Mouse (Mus musculus): ENCODE results near the gene Plcg2. TPM values are rescaled to one million over a fixed set of nuclear protein-coding genes. Genes with fewer than 3 reads are reported as not detected.

The Plcg2 gene
- polyA plus RNA-seq, 1 experiment, result 12.5 TPM

- Histone ChIP-seq H3K4me1 (ENCODE audit: control insufficient read depth, insufficient read depth, low read length) (peaks cover 3% of the 10 kb centered on the region; the same call in 1 of the 2 replicates), H3K27me3 (replicated peaks; ENCODE audit: control insufficient read depth, insufficient read depth, low read length) (no peaks in the 10 kb centered on the region), H3K36me3 (ENCODE audit: control insufficient read depth, insufficient read depth, low read length) (no peaks in the 10 kb centered on the region), H3K4me3 (ENCODE audit: insufficient read depth, low read depth, low read length) (no peak overlapping the region), H3K27ac (ENCODE audit: insufficient read depth, low read depth, low read length) (no peak overlapping the region)
- WGBS, result 85% methylated on average over 3 of the region's 3 CpGs
- TF ChIP-seq POLR2A (IDR thresholded peaks at IDR 0.05; ENCODE audit: low read depth, low read length) (no peak), CTCF (conservative IDR thresholded peaks at IDR 0.05; ENCODE audit: insufficient read depth, insufficient read length, low read depth, low read length) (no peak)
- DNase-seq, result no peak
Measured at GRCm38 (mm10) chr8:117672558-117672957, 174.5 kb downstream of the Plcg2 start.

DNA sequence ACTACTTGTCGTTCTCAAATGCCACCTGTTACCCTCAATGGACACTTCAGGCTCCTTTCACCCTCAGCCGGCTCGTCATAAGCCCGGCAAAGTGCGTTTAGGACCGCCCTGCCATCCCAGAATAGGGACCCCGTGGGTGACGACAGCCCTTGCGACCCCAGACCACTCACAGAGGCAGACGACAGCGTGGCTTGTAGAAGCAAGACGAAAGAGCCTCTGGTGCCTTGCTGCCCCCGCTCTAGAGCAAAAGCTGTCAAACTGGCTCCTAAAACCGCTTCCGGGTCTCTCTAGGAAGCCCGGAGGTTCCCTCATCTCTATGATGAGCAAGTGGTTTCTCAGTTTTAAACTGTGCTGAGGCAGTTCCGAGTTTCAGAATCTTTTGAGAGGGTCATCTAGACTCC, 175.3 kb downstream of the Plcg2 start, which contains the start of gene Sdr42e1:
TSS of gene Sdr42e1 (minus strand) at position 260 of the 401 bp plus-strand sequence.
- Histone ChIP-seq H3K27ac (ENCODE audit: insufficient read depth, low read depth, low read length) (no peak within 1 kb of the TSS), H3K4me3 (ENCODE audit: insufficient read depth, low read depth, low read length) (peak within 1 kb of the TSS; percentile 96), H3K36me3 (ENCODE audit: control insufficient read depth, insufficient read depth, low read length) (no peaks in the 10 kb centered on the region), H3K4me1 (ENCODE audit: control insufficient read depth, insufficient read depth, low read length) (peaks cover 3% of the 10 kb centered on the region; the same call in 1 of the 2 replicates), H3K27me3 (replicated peaks; ENCODE audit: control insufficient read depth, insufficient read depth, low read length) (no peaks in the 10 kb centered on the region)
- 8% methylated on average over 17 of the region's 17 CpGs for WGBS
- no peak for TF ChIP-seq POLR2A (IDR thresholded peaks at IDR 0.05; ENCODE audit: low read depth, low read length)
- TF ChIP-seq CTCF (conservative IDR thresholded peaks at IDR 0.05; ENCODE audit: insufficient read depth, insufficient read length, low read depth, low read length), result no peak
- DNase-seq, result peak; percentile 51

- Histone ChIP-seq H3K27me3 (replicated peaks; ENCODE audit: control insufficient read depth, insufficient read depth, low read length) (no peaks in the 10 kb centered on the region), H3K27ac (ENCODE audit: insufficient read depth, low read depth, low read length) (no peak overlapping the region), H3K4me3 (ENCODE audit: insufficient read depth, low read depth, low read length) (no peak overlapping the region), H3K36me3 (ENCODE audit: control insufficient read depth, insufficient read depth, low read length) (no peaks in the 10 kb centered on the region), H3K4me1 (ENCODE audit: control insufficient read depth, insufficient read depth, low read length) (peaks cover 3% of the 10 kb centered on the region; the same call in 1 of the 2 replicates)
- DNase-seq, result no peak
- TF ChIP-seq POLR2A (IDR thresholded peaks at IDR 0.05; ENCODE audit: low read depth, low read length) (no peak), CTCF (conservative IDR thresholded peaks at IDR 0.05; ENCODE audit: insufficient read depth, insufficient read length, low read depth, low read length) (no peak)
- 82% methylated on average over 5 of the region's 5 CpGs for WGBS
Measured at GRCm38 (mm10) chr8:117675171-117675570, 177.1 kb downstream of the Plcg2 start.

- DNase-seq, result no peak
- no peaks in the 10 kb centered on the region for H3K36me3 ChIP-seq (ENCODE audit: control insufficient read depth, insufficient read depth, low read length)
- no peaks in the 10 kb centered on the region for H3K27me3 ChIP-seq (replicated peaks; ENCODE audit: control insufficient read depth, insufficient read depth, low read length)
- no peak overlapping the region for H3K4me3 ChIP-seq (ENCODE audit: insufficient read depth, low read depth, low read length)
- WGBS, result 77% methylated on average over 9 of the region's 9 CpGs
- TF ChIP-seq POLR2A (IDR thresholded peaks at IDR 0.05; ENCODE audit: low read depth, low read length), result no peak
- TF ChIP-seq CTCF (conservative IDR thresholded peaks at IDR 0.05; ENCODE audit: insufficient read depth, insufficient read length, low read depth, low read length), result no peak
- peaks cover 3% of the 10 kb centered on the region; the same call in 1 of the 2 replicates for H3K4me1 ChIP-seq (ENCODE audit: control insufficient read depth, insufficient read depth, low read length)
- no peak overlapping the region for H3K27ac ChIP-seq (ENCODE audit: insufficient read depth, low read depth, low read length)
Measured at GRCm38 (mm10) chr8:117676460-117676859, 178.4 kb downstream of the Plcg2 start.

GRCm38 (mm10) chr8:117677011-117677410, 178.9 kb downstream of the Plcg2 start:
- H3K27me3 ChIP-seq (replicated peaks; ENCODE audit: control insufficient read depth, insufficient read depth, low read length), result no peaks in the 10 kb centered on the region
- H3K4me3 ChIP-seq (ENCODE audit: insufficient read depth, low read depth, low read length), result no peak overlapping the region
- no peaks in the 10 kb centered on the region for H3K36me3 ChIP-seq (ENCODE audit: control insufficient read depth, insufficient read depth, low read length)
- peaks cover 3% of the 10 kb centered on the region; the same call in 1 of the 2 replicates for H3K4me1 ChIP-seq (ENCODE audit: control insufficient read depth, insufficient read depth, low read length)
- 56% methylated on average over 8 of the region's 8 CpGs for WGBS
- no peak for TF ChIP-seq POLR2A (IDR thresholded peaks at IDR 0.05; ENCODE audit: low read depth, low read length)
- TF ChIP-seq CTCF (conservative IDR thresholded peaks at IDR 0.05; ENCODE audit: insufficient read depth, insufficient read length, low read depth, low read length), result no peak
- no peak for DNase-seq
- H3K27ac ChIP-seq (ENCODE audit: insufficient read depth, low read depth, low read length), result no peak overlapping the region

GRCm38 (mm10) chr8:117678650-117679049, 180.6 kb downstream of the Plcg2 start:
- no peak for DNase-seq
- TF ChIP-seq POLR2A (IDR thresholded peaks at IDR 0.05; ENCODE audit: low read depth, low read length), result no peak
- no peak for TF ChIP-seq CTCF (conservative IDR thresholded peaks at IDR 0.05; ENCODE audit: insufficient read depth, insufficient read length, low read depth, low read length)
- Histone ChIP-seq H3K4me3 (ENCODE audit: insufficient read depth, low read depth, low read length) (no peak overlapping the region), H3K36me3 (ENCODE audit: control insufficient read depth, insufficient read depth, low read length) (no peaks in the 10 kb centered on the region), H3K4me1 (ENCODE audit: control insufficient read depth, insufficient read depth, low read length) (peaks cover 2% of the 10 kb centered on the region; the same call in 1 of the 2 replicates), H3K27ac (ENCODE audit: insufficient read depth, low read depth, low read length) (no peak overlapping the region), H3K27me3 (replicated peaks; ENCODE audit: control insufficient read depth, insufficient read depth, low read length) (no peaks in the 10 kb centered on the region)
- 79% methylated on average over 4 of the region's 4 CpGs for WGBS

DNA sequence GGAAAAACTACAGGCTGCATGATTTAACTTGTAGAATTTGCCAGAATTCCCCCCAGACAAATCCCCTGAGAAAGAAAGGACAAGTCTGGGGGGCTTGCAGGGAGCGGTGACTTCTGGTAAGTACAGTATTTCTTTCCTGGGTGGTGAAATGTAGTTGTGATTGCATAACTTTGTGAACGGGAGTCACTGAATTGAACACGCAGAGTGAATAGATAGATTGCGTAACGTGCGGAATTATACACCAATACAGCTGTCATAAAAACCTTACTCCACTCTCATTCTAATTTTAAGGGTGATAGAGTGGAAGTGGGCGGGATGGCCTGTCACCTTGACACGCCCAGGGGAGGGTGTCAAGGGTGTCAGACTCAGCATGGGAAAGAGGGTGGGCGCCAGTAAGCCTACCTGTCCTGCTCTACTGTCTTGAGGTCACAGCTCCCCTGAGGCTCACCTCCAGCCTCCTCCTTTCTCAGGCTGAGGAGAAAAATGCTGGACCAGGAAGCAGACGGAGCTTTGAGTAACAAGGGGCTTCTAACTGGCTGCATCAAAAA, 185.9 kb downstream of the Plcg2 start:
- Histone ChIP-seq H3K36me3 (ENCODE audit: control insufficient read depth, insufficient read depth, low read length) (no peaks in the 10 kb centered on the region), H3K4me3 (ENCODE audit: insufficient read depth, low read depth, low read length) (no peak overlapping the region), H3K27me3 (replicated peaks; ENCODE audit: control insufficient read depth, insufficient read depth, low read length) (no peaks in the 10 kb centered on the region), H3K4me1 (ENCODE audit: control insufficient read depth, insufficient read depth, low read length) (no peaks in the 10 kb centered on the region), H3K27ac (ENCODE audit: insufficient read depth, low read depth, low read length) (no peak overlapping the region)
- 39% methylated on average over 10 of the region's 10 CpGs for WGBS
- no peak for DNase-seq
- TF ChIP-seq POLR2A (IDR thresholded peaks at IDR 0.05; ENCODE audit: low read depth, low read length) (no peak), CTCF (conservative IDR thresholded peaks at IDR 0.05; ENCODE audit: insufficient read depth, insufficient read length, low read depth, low read length) (no peak)

Measured in kidney, adult 2 months (tissue).